Mouse (Mus musculus): ENCODE measurements around the gene Hspa2.
"Not testable (repeated sequence)": the region's sequence is repeated elsewhere in the genome, so short reads cannot be mapped to it uniquely, and the experiment has no call there.

Gene Hspa2

DNA sequence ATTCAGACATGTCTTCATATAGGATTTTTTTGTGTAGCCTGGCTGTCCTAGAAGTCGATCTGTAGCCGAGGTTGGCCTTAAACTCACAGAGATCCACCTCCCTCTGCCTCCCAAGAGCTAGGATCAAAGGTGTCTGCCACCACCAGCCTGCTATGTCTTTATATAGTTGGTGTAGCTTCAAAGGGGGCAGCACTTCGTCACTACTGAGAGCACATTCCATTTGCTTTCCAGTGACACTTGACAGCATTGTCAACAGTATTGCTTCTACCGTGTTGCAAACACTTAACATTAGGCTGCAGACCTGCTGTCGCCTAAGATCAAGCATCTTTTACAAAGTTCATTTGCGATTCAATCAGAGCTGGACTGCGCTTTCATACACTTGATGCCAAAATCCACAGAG, 30.1 kb downstream of the Hspa2 start:
- no peak for DNase-seq (ENCODE audit: low read depth)

- no peak for DNase-seq (ENCODE audit: low read depth)
Measured at GRCm38 (mm10) chr12:76435084-76435483, 31.1 kb downstream of the Hspa2 start.

DNA sequence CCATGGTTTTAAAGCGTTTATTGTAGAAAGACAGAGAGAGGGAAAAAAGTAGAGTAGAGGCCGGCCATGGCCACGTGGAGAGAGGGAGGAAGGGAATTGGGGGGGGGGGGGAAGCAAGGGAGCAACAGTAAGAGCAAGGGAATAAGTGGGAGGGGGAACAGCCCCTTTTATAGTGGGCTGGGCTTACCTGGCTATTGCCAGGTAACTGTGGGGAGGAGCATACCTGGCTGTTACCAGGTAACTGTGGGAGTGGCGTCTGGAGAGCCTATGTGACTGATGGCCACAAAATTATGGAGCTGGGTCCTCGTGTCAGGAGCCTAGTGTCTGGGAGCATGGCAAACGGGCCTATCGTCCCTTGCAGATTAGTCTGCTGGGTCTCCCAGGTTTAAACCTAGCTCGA, 31.6 kb downstream of the Hspa2 start:
- no peak for DNase-seq (ENCODE audit: low read depth)

GRCm38 (mm10) chr12:76443488-76443887, 39.5 kb downstream of the Hspa2 start:
- DNase-seq (ENCODE audit: low read depth) = not testable (repeated sequence)

DNA sequence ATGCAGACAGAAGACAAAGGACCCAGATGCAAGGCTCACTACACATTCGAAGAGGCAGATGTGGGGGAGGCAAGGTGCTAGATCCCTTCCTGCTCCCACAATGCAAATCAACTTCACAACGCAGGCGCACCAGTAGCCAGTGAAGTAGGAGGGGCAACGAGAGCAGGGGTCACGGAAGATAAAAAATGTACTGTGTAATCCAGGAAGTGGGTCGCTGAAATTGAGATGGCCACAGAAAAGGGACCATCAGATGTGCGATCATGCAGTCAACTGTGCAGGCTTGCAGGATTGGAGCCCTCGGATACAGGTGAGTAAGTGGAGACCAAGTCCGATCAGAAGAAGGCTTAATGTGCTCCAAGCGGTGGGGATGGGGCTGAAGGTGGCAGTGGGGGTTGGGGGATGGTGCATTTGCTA, 40.4 kb downstream of the Hspa2 start:
- DNase-seq (ENCODE audit: low read depth) = peak; percentile 14

GRCm38 (mm10) chr12:76444862-76445261, 40.9 kb downstream of the Hspa2 start:
- peak; percentile 2 for DNase-seq (ENCODE audit: low read depth)

- DNase-seq (ENCODE audit: low read depth) = no peak
Measured at GRCm38 (mm10) chr12:76446201-76446600, 42.2 kb downstream of the Hspa2 start.

DNA sequence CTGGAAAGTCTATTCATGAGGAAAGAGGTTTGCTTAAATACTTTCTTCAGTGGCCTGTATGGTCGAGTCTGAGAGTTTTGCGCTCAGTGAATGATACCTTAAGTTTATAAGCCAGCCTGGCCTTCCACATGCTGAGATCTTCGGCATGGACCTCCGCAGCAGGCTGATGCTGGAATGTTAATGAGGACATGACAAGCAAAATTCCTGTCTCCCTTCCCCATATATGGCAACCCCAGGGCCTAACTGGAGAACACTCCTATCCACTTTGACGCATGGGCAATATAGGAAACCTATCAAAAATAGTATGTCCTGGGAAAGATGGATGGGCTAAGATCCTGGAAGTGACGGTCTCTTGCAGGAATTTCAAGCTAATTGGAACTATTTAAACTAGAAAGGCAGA, 44.2 kb downstream of the Hspa2 start:
- DNase-seq (ENCODE audit: low read depth) = no peak

DNA sequence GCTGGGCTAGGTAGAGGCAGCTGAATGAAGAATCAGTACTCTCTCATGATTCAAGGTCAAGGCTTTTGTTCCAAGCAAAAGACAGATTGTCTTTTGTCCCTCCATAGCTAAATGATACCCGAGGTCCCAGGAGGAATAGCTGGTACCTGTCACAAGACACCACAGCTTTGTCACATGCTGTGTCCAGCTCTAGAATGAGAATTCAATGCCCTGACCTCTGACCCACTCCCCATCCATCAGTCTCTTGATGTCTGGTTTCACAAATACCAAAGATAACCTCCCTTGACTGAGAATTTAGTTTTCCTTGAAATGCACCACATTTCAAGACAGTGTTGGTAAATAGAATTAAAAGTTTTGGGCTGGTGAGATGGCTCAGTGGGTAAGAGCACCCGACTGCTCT, 48.2 kb downstream of the Hspa2 start:
- no peak for DNase-seq (ENCODE audit: low read depth)

Measured in naive thymus-derived CD4-positive, alpha-beta T cell, adult 2 months (primary cell).